Mouse (Mus musculus): ENCODE results near the gene Ecm1. TPM values are rescaled to one million over a fixed set of nuclear protein-coding genes. Genes with fewer than 3 reads are reported as not detected.
"Not testable (repeated sequence)": the region's sequence is repeated elsewhere in the genome, so short reads cannot be mapped to it uniquely, and the experiment has no call there.

Gene Ecm1
- polyA plus RNA-seq, 1 experiment from 2014 or later: 35.8 TPM

GRCm38 (mm10) chr3:95690552-95690951, 48.8 kb downstream of the Ecm1 start:
- ATAC-seq (ENCODE audit: insufficient number of reproducible peaks, insufficient read depth, low FRiP score, low read depth); H3K4me2 ChIP-seq (replicated peaks; ENCODE audit: low read depth, low read length); H3K4me3 ChIP-seq (ENCODE audit: low read depth, low read length); H3K27ac ChIP-seq (ENCODE audit: low read length); H3K27me3 ChIP-seq (ENCODE audit: control insufficient read depth, insufficient read depth, low read length); H3K36me3 ChIP-seq (ENCODE audit: control insufficient read depth, insufficient read depth, low read length); H3K9ac ChIP-seq (replicated peaks; ENCODE audit: low read depth, low read length); H3K9me3 ChIP-seq (ENCODE audit: control insufficient read depth, low read depth, low read length): not testable (repeated sequence)
- peaks cover 31% of the 10 kb centered on the region for H3K4me1 ChIP-seq (ENCODE audit: control insufficient read depth, insufficient read depth, low read length)
- WGBS: 97% methylated on average over 2 of the region's 2 CpGs

GRCm38 (mm10) chr3:95689940-95690339, 49.4 kb downstream of the Ecm1 start:
- H3K9ac ChIP-seq (replicated peaks; ENCODE audit: low read depth, low read length): no peak overlapping the region
- H3K4me1 ChIP-seq (ENCODE audit: control insufficient read depth, insufficient read depth, low read length): peaks cover 31% of the 10 kb centered on the region
- no peak for ATAC-seq (ENCODE audit: insufficient number of reproducible peaks, insufficient read depth, low FRiP score, low read depth)
- WGBS: 21% methylated on average over 2 of the region's 2 CpGs
- H3K36me3 ChIP-seq (ENCODE audit: control insufficient read depth, insufficient read depth, low read length): no peaks in the 10 kb centered on the region
- no peaks in the 10 kb centered on the region for H3K27me3 ChIP-seq (ENCODE audit: control insufficient read depth, insufficient read depth, low read length)
- H3K9me3 ChIP-seq (ENCODE audit: control insufficient read depth, low read depth, low read length): no peaks in the 10 kb centered on the region
- peak overlapping the region; percentile 36; the same call in 1 of the 2 replicates for H3K27ac ChIP-seq (ENCODE audit: low read length)
- H3K4me3 ChIP-seq (ENCODE audit: low read depth, low read length): no peak overlapping the region
- H3K4me2 ChIP-seq (replicated peaks; ENCODE audit: low read depth, low read length): no peak overlapping the region

- 18% methylated on average over 11 of the region's 11 CpGs for WGBS
Measured at GRCm38 (mm10) chr3:95689171-95689915, 50.0 kb downstream of the Ecm1 start.

GRCm38 (mm10) chr3:95687524-95688421, 51.6 kb downstream of the Ecm1 start, which contains the start of gene Adamtsl4:
TSS of gene Adamtsl4 (minus strand) at chr3:95687917.
- H3K4me1 ChIP-seq (ENCODE audit: control insufficient read depth, insufficient read depth, low read length): peaks cover 31% of the 10 kb centered on the region
- no peaks in the 10 kb centered on the region for H3K9me3 ChIP-seq (ENCODE audit: control insufficient read depth, low read depth, low read length)
- 4% methylated on average over 48 of the region's 50 CpGs for WGBS
- peak; percentile 62; the same call in 1 of the 2 replicates for ATAC-seq (ENCODE audit: insufficient number of reproducible peaks, insufficient read depth, low FRiP score, low read depth)
- no peaks in the 10 kb centered on the region for H3K36me3 ChIP-seq (ENCODE audit: control insufficient read depth, insufficient read depth, low read length)
- peak within 1 kb of the TSS; percentile 40 for H3K4me3 ChIP-seq (ENCODE audit: low read depth, low read length)
- H3K9ac ChIP-seq (replicated peaks; ENCODE audit: low read depth, low read length): peak within 1 kb of the TSS; percentile 32; the same call in 1 of the 2 replicates
- H3K4me2 ChIP-seq (replicated peaks; ENCODE audit: low read depth, low read length): peak within 1 kb of the TSS; percentile 87
- no peaks in the 10 kb centered on the region for H3K27me3 ChIP-seq (ENCODE audit: control insufficient read depth, insufficient read depth, low read length)
- H3K27ac ChIP-seq (ENCODE audit: low read length): peak within 1 kb of the TSS; percentile 84

More at GRCm38 (mm10) chr3:95689171-95689915, 50.0 kb downstream of the Ecm1 start:
- Histone ChIP-seq H3K4me2 (replicated peaks; ENCODE audit: low read depth, low read length) (no peak overlapping the region), H3K9ac (replicated peaks; ENCODE audit: low read depth, low read length) (no peak overlapping the region), H3K4me3 (ENCODE audit: low read depth, low read length) (no peak overlapping the region), H3K9me3 (ENCODE audit: control insufficient read depth, low read depth, low read length) (no peaks in the 10 kb centered on the region), H3K27me3 (ENCODE audit: control insufficient read depth, insufficient read depth, low read length) (no peaks in the 10 kb centered on the region), H3K4me1 (ENCODE audit: control insufficient read depth, insufficient read depth, low read length) (peaks cover 31% of the 10 kb centered on the region), H3K36me3 (ENCODE audit: control insufficient read depth, insufficient read depth, low read length) (no peaks in the 10 kb centered on the region), H3K27ac (ENCODE audit: low read length) (peak overlapping the region; percentile 44)
- ATAC-seq (ENCODE audit: insufficient number of reproducible peaks, insufficient read depth, low FRiP score, low read depth): no peak

- Histone ChIP-seq H3K27ac (ENCODE audit: low read length) (peak overlapping the region; percentile 84; the same call in 1 of the 2 replicates), H3K27me3 (ENCODE audit: control insufficient read depth, insufficient read depth, low read length) (no peaks in the 10 kb centered on the region), H3K4me2 (replicated peaks; ENCODE audit: low read depth, low read length) (peak overlapping the region; percentile 87), H3K4me1 (ENCODE audit: control insufficient read depth, insufficient read depth, low read length) (peaks cover 31% of the 10 kb centered on the region), H3K4me3 (ENCODE audit: low read depth, low read length) (peak overlapping the region; percentile 40), H3K36me3 (ENCODE audit: control insufficient read depth, insufficient read depth, low read length) (no peaks in the 10 kb centered on the region), H3K9ac (replicated peaks; ENCODE audit: low read depth, low read length) (peak overlapping the region; percentile 32; the same call in 1 of the 2 replicates), H3K9me3 (ENCODE audit: control insufficient read depth, low read depth, low read length) (no peaks in the 10 kb centered on the region)
- WGBS: 15% methylated on average over 4 of the region's 4 CpGs
- ATAC-seq (ENCODE audit: insufficient number of reproducible peaks, insufficient read depth, low FRiP score, low read depth): peak; percentile 21; the same call in 1 of the 2 replicates
Measured at GRCm38 (mm10) chr3:95687168-95687523, 52.2 kb downstream of the Ecm1 start.

- Histone ChIP-seq H3K9ac (replicated peaks; ENCODE audit: low read depth, low read length) (no peak overlapping the region), H3K27ac (ENCODE audit: low read length) (no peak overlapping the region; the same call in 1 of the 2 replicates), H3K27me3 (ENCODE audit: control insufficient read depth, insufficient read depth, low read length) (no peaks in the 10 kb centered on the region), H3K4me1 (ENCODE audit: control insufficient read depth, insufficient read depth, low read length) (peaks cover 31% of the 10 kb centered on the region), H3K4me3 (ENCODE audit: low read depth, low read length) (peak overlapping the region; percentile 40; the same call in 1 of the 2 replicates), H3K9me3 (ENCODE audit: control insufficient read depth, low read depth, low read length) (no peaks in the 10 kb centered on the region), H3K36me3 (ENCODE audit: control insufficient read depth, insufficient read depth, low read length) (no peaks in the 10 kb centered on the region), H3K4me2 (replicated peaks; ENCODE audit: low read depth, low read length) (peak overlapping the region; percentile 87)
- WGBS: 37% methylated on average over 9 of the region's 10 CpGs
- no peak for ATAC-seq (ENCODE audit: insufficient number of reproducible peaks, insufficient read depth, low FRiP score, low read depth)
Measured at GRCm38 (mm10) chr3:95686492-95687167, 52.7 kb downstream of the Ecm1 start.

- H3K9ac ChIP-seq (replicated peaks; ENCODE audit: low read depth, low read length): no peak overlapping the region
Measured at GRCm38 (mm10) chr3:95685701-95686100, 53.7 kb downstream of the Ecm1 start.

GRCm38 (mm10) chr3:95685301-95685700, 54.1 kb downstream of the Ecm1 start:
- Histone ChIP-seq H3K36me3 (ENCODE audit: control insufficient read depth, insufficient read depth, low read length) (no peaks in the 10 kb centered on the region), H3K4me1 (ENCODE audit: control insufficient read depth, insufficient read depth, low read length) (peaks cover 35% of the 10 kb centered on the region), H3K9me3 (ENCODE audit: control insufficient read depth, low read depth, low read length) (no peaks in the 10 kb centered on the region), H3K4me2 (replicated peaks; ENCODE audit: low read depth, low read length) (no peak overlapping the region), H3K4me3 (ENCODE audit: low read depth, low read length) (no peak overlapping the region), H3K27ac (ENCODE audit: low read length) (no peak overlapping the region), H3K27me3 (ENCODE audit: control insufficient read depth, insufficient read depth, low read length) (no peaks in the 10 kb centered on the region), H3K9ac (replicated peaks; ENCODE audit: low read depth, low read length) (no peak overlapping the region)
- ATAC-seq (ENCODE audit: insufficient number of reproducible peaks, insufficient read depth, low FRiP score, low read depth): no peak
- 72% methylated on average over 4 of the region's 4 CpGs for WGBS

More at GRCm38 (mm10) chr3:95685701-95686100, 53.7 kb downstream of the Ecm1 start:
- Histone ChIP-seq H3K27me3 (ENCODE audit: control insufficient read depth, insufficient read depth, low read length) (no peaks in the 10 kb centered on the region), H3K9me3 (ENCODE audit: control insufficient read depth, low read depth, low read length) (no peaks in the 10 kb centered on the region), H3K4me3 (ENCODE audit: low read depth, low read length) (no peak overlapping the region), H3K36me3 (ENCODE audit: control insufficient read depth, insufficient read depth, low read length) (no peaks in the 10 kb centered on the region), H3K4me2 (replicated peaks; ENCODE audit: low read depth, low read length) (no peak overlapping the region), H3K27ac (ENCODE audit: low read length) (no peak overlapping the region), H3K4me1 (ENCODE audit: control insufficient read depth, insufficient read depth, low read length) (peaks cover 34% of the 10 kb centered on the region)
- 80% methylated on average over 2 of the region's 2 CpGs for WGBS
- no peak for ATAC-seq (ENCODE audit: insufficient number of reproducible peaks, insufficient read depth, low FRiP score, low read depth)
